Mouse (Mus musculus): ENCODE results near the gene P2rx1. TPM values are rescaled to one million over a fixed set of nuclear protein-coding genes. Genes with fewer than 3 reads are reported as not detected.

The P2rx1 gene
- total RNA-seq, 2 experiments from 2014 or later: 0.72 to 0.98 TPM

- intact Hi-C loops (cut with DNase I): no loop called here
- DNase-seq: no peak
Measured at GRCm38 (mm10) chr11:73052795-73053194, 53.9 kb downstream of the P2rx1 start.

GRCm38 (mm10) chr11:73057701-73058100 is 58.8 kb downstream of the P2rx1 start:
- intact Hi-C loops (cut with DNase I): no loop called here
- DNase-seq: no peak

GRCm38 (mm10) chr11:73059630-73060029 is 60.7 kb downstream of the P2rx1 start:
- intact Hi-C loops (cut with DNase I): no loop called here
- no peak for DNase-seq

- intact Hi-C loops (cut with DNase I): no loop called here
- DNase-seq: no peak
Measured at GRCm38 (mm10) chr11:73061413-73061812, 62.5 kb downstream of the P2rx1 start.

Small RNA genes within 50 kb of the gene (microRNA-seq; reads per million reads assigned to microRNA genes)
- gene Gm44467: 0 reads per million in 2 experiments

Other genes starting within 250 kb of the P2rx1 start
- gene Cyb5d2, start 203.0 kb upstream of the P2rx1 start, total RNA-seq (2021): 1 to 10 TPM; 8.0 to 9.0 TPM
- 10 to 100 TPM; 28.0 to 33.2 TPM for gene Zzef1, start 202.9 kb upstream of the P2rx1 start, total RNA-seq (2021)
- gene Atp2a3, start 37.9 kb upstream of the P2rx1 start, total RNA-seq (2021): 10 to 100 TPM; 17.1 to 19.0 TPM
- 1 to 10 TPM; 1.1 to 2.0 TPM for gene Camkk1, start 19.9 kb downstream of the P2rx1 start, total RNA-seq (2021)
- 1 to 10 TPM; 9.0 TPM for gene Ncbp3, start 48.7 kb downstream of the P2rx1 start, total RNA-seq (2021)
- gene Itgae, start 91.5 kb downstream of the P2rx1 start, total RNA-seq (2021): under 1 TPM in 1 of 2 experiments, not detected in 1; 0.07 TPM
- gene Haspin, start 139.2 kb downstream of the P2rx1 start, total RNA-seq (2021): 1 to 10 TPM; 2.4 TPM
- 1 to 10 TPM; 7.4 to 8.1 TPM for gene P2rx5, start 161.3 kb downstream of the P2rx1 start, total RNA-seq (2021)
- gene Emc6, start 177.9 kb downstream of the P2rx1 start, total RNA-seq (2021): 10 to 100 TPM; 71.4 to 82.7 TPM
- gene Tax1bp3, start 178.0 kb downstream of the P2rx1 start, total RNA-seq (2021): 100 to 1,000 TPM in 1 of 2 experiments, 10 to 100 TPM in 1; 89.1 to 105 TPM
- 10 to 100 TPM; 11.7 to 13.9 TPM for gene Ctns, start 199.9 kb downstream of the P2rx1 start, total RNA-seq (2021)
- 1 to 10 TPM; 1.5 to 2.0 TPM for gene Shpk, start 200.4 kb downstream of the P2rx1 start, total RNA-seq (2021)
- gene Trpv1, start 235.2 kb downstream of the P2rx1 start, total RNA-seq (2021): not detected

Measured in heart, postnatal 10 days (tissue).